Mouse (Mus musculus): ENCODE results near the gene Tuba3b. TPM values are rescaled to one million over a fixed set of nuclear protein-coding genes. Genes with fewer than 3 reads are reported as not detected.

The Tuba3b gene
- under 1 TPM; 0.14 to 0.20 TPM for total RNA-seq (2021)
- long read RNA-seq, experiment 1 = 0 reads
- long read RNA-seq, experiment 2 = 0 reads

DNA sequence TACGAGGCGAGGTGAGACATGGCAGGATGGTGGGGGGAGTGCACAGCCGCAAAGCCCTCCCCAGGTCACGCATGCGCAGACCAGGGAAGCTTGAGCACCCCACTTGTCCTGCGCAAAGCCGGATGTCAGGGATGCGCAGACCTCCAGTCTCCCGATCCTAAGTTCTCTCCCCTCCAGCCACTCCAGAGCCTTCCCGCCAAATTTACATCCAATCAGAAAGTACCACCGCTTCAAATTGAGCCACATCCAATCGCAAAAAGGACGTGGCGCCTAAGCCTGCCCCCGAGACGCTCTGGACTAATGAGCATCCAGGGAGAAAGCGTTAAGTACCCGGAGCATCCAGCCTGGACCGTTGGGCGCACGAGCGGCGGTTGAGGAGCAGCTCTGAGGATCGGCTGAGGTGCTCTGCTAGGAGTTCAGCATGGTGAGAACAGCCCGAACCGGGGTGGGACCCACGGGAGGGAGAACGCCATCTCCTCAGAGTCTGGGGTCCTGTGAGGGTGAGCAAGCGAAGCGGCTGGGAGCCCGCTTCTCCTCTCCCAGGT lies at the start of gene Tuba3b:
Gene Tuba3b, plus strand, starts transcription at position 92 of the 545 bp plus-strand sequence.
- intact Hi-C loops (cut with DNase I) = no loop called here

DNA sequence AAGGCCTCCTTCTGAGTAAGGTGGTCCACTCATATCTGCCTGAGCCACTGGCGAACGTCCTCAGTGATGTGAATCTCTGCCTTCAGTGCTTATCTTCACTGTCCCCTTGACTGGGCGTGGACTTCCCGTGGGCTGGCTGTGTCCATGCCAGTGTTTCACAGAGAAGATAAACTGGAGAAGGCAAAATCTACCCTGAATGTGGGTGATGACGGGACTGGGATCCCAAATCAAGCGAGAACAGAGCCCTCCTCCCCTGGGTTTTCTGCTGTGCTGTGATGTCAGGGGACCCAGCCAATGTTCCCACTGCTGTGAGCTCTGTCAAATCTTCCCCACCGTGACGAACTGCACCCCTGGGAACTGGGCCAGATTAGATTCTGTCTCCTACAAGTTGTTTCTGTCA lies 48.3 kb upstream of the Tuba3b start:
- DNase-seq = no peak
- intact Hi-C loops (cut with DNase I) = no loop called here

More for the DNA sequence above, at the start of gene Tuba3b:
- DNase-seq = no peak

DNA sequence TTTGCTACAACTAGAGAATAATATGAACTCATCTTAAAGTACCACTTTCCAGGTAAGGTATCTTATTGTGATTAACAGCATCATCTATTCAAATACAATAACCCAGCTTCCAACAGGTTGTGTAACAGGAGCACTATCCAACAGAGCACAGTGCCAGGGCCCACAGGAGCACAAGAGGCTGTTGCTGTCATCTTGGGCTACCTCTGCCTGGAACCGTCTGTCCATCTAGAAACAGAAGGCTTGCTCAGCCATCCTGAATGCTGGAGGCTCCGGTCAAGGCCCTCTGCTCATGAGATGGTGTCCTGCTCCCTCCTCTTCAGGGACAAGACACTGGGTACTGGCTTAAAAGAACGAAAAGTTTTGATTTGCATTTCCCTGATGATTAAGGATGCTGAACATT lies 47.7 kb upstream of the Tuba3b start:
- intact Hi-C loops (cut with DNase I) = no loop called here
- DNase-seq = no peak

DNA sequence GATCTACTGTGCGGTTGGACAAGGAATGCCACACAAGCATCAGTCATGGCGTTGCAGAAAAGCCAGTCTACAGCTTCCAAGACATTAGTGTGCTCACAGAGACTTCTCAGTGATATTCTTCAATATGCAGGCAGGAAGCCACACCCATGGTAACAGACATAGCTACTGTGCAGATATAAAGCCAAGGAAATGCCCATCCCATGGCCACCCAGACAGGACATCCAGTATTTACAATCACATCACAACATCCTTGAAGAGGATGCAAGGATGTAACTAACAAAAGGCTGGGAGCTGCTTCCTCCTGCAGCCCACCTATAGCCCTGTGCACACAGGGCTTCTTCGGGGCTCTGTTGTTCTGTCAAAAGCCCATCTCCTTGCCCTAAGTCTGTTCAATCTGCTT lies 46.9 kb upstream of the Tuba3b start:
- intact Hi-C loops (cut with DNase I) = no loop called here

DNA sequence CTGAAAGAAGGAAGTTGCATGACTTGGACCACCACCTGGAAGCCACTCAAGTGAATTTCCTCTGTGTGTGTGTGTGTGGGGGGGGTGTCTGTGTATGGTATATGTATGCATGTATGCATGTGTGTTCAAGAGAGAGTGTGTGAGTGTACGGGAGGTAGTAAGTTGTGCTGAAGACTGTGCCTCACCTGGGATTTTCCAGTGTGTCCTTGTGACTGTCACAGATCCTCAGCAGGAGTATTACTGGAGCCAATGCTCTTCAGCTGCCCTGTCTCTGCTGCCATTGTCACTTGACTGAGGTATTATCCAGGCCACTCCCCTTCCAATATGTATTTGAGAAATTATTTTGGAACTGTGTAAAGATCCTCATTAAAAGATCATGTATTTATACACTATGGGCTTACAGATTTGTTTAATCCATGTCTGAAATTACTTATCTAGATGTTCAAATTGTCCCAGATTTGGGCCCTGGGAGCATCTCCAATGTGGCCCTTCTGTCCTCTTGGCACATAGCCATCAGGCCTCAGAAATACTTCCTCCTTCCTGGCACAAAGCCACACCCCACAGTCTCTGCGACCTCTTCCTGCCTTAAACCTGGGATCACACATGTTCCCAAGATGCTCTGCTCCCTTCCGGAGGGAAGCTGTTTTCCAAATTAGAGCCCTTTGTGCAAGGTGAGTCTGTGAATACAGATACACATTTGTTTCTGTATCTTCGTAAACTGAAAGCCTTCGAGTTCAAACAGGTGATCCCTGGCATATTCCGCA lies 42.1 kb upstream of the Tuba3b start:
- no peak for DNase-seq
- intact Hi-C loops (cut with DNase I) = no loop called here

More for the DNA sequence above, 46.9 kb upstream of the Tuba3b start:
- DNase-seq = no peak

DNA sequence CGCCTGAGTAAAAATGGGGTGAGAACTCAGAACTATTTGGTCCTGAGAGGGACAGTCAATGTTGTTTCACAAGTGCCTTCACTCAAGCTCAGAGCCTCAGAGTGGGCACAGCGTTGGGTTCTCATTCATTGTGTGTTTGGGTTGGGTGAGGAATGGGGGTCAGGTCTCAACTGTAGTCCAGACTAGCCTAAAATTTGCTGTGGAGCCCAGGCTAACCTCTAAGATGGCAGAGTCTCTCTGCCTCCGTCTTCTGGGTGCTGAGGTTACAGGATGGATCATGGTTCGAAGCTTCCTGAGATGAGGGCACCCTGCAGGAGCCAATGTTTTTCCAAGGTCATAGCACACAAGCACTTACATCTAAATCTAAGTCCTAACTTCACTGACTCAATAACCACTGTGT lies 38.8 kb upstream of the Tuba3b start:
- intact Hi-C loops (cut with DNase I) = no loop called here
- DNase-seq = no peak

DNA sequence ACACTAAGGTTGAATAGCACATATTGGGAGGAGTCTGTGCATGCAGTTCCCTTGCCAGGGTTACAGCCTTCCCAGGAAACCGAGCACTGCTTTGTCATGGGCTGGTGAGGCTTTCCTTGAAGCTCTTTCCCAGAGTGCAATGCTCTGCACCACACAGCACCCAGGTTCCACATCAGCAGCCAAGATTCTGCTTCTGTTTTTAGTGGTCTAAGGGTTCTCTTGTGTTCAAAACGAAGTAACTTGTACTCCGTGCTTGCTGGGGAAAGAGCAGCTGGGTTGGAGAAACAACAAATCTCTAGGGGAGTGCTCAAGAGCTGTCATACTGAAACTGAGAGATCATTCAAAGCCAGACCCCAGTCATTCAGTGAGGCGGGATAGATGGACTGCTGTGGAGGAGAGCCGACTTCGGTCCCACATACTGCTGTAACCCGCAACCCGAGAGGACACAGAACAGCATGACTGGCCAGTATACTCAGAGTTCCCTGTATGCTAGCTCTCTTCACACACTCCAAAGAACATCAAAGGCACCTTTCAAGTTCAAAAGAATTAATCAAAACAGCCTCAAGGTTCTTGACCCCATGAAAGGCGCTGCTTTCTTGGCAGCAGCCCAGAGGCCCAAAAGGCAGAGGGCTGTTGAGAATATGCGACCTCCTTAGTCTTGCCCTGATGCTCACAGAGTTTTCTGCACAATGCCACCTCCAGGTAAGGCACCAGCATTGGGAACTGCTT lies 36.9 kb upstream of the Tuba3b start:
- intact Hi-C loops (cut with DNase I) = no loop called here
- no peak for DNase-seq

DNA sequence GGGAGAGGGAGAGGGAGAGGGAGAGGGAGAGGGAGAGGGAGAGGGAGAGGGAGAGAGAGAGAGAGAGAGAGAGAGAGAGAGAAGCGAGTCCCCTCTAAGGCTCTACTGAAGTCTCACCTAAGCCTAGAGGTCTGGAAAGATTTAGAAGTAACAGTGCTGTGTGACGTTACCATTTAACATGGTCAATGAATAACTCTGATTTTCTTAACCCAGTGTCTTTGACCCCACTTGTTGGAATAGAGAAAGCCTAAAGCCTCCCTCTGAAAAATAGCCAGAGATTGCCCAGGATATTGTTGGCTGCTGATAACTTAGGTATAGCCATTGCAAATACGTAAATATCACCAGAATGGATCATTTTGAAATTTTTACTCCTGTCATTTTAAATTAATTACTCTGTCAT lies 35.8 kb upstream of the Tuba3b start:
- no peak for DNase-seq
- intact Hi-C loops (cut with DNase I) = loop anchor here (5.0 kb wide), 1 partner anchor 57 kb away; no protein-coding TSS in a partner anchor

DNA sequence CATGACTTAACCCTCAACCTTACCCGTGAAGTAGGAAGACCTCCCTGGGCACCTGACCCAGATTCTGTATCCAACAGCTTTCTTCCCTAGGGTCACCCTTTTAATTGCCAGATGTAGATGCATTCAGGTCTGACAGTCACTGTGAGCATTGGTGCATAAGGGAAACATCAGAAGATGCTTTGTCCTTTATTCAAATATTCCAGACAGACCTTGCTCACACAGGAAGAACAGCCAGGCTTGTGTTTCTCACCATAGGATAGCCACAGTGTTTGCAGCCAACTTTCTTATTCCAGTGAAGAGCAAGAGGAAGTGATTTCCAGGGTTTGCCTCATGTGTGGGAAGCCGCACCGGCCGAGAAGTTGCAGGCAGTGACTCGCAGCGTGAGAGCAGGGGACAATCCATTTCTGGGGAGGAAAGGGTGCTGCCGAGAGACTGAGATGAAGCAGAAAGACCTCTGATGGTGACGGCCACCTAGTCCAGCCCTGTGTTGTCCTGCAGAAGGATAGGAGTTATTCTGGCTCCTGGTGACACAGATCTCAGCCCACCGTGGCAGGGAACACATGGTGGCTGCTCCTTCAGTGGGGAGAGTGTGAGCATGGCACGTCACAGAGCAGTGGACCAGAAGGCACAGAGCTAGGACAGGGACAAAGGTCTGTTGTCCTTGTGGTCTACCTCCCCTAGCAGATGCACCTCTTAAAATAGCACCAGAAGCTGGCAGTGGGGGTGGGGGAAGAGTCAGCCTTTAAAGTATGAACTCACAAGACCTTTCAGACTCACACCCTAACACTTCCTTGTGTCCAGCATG lies 34.0 kb upstream of the Tuba3b start:
- no peak for DNase-seq
- intact Hi-C loops (cut with DNase I) = loop anchor here (5.0 kb wide), 1 partner anchor 59 kb away; no protein-coding TSS in a partner anchor

DNA sequence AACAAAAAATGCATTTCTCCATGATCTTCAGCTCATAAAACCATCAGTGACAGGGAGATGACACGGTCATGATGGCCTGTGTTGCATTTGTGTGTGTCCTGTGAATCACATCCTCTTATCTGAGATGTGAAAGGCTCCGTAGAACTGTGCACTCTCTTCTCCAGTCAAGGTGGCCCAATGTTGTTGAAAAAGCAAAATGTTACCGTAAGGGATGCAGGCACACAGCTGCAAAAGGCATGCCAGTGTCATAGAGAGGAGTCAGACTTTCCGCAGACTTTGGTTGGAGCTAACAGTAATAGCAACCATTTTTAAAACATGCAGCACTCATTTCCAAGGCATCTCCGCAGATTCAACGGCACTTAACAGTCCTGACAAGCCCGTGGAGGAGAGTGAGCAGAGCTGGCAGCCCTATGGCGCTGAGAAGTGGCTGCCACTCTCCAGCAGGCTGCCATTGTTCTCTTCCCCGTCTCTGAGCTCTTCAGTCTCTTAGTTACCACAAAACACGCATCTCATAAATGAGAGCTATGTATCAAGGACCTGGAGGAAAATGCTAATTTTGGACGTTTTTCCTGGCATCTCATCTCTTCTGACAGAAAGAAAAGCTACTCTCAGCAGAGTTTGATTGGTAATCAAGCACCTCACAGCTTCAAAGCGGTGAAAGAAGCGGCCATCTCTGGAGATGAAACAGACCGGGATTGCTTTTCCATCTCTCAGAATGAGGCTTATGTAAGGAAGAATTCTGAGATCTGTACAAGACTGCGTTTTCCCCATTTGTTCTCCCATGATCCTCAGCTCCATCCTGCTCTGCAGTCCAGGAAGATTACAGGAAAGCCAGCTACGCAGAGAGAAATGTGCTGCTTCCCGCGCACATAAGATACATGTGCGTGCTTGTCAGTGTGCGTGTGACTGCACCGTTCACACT lies 30.2 kb upstream of the Tuba3b start:
- DNase-seq = no peak
- intact Hi-C loops (cut with DNase I) = no loop called here

DNA sequence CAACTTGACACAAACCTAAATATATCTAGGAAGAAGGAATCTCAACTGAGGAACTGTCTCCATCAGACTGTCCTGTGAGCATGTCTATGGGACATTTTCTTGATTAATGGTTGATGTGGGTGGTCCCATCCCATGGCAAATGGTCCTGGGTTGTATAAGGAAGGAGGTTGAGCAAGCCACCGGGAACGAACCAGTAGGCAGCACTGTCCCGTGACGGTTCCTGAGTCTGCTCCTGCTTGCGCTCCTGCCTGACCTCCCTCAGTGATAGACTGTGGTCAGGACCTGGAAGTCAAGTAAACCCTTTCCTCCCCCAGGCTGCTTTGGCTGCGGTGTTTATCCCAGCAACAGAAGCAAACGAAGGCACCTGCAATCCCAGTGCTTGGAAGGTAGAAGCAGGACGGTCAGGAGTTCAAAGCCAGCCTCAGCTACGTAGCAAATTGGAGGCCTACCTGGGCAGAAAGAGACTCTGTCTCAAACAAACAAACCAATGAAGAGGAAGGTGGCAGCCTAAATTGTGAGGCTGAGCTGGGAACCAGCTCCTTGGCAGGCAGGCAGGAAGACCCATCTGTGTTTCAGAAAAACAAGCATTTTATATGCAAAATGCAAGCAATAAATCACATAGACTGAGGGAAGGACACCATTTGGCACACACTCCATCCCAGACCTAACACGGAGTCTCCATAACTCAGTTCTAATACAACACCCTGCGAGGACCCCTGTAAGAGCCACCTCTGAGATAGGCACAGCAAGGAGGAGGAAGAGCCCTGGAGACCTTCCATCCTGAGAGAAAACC lies 24.9 kb upstream of the Tuba3b start:
- DNase-seq = no peak
- intact Hi-C loops (cut with DNase I) = no loop called here

DNA sequence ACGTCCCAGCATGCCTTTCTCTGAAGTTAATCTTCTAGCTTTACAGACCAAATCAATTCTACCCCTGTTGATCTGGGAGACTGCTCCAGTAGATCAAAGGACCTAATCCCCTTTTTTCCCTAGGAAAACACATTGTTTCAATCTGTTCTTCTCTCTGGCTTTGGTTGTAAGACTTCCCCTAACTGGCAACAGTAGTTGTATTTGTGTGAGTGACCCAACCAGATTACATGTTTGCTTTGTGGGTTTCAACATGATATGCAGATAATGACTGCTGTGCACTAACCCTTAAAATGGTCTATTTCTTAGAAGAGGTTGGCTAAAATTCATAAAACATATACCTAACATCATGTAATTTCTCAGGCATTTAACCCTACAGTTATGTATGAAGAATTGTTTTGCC lies 24.0 kb upstream of the Tuba3b start:
- DNase-seq = no peak
- intact Hi-C loops (cut with DNase I) = no loop called here

DNA sequence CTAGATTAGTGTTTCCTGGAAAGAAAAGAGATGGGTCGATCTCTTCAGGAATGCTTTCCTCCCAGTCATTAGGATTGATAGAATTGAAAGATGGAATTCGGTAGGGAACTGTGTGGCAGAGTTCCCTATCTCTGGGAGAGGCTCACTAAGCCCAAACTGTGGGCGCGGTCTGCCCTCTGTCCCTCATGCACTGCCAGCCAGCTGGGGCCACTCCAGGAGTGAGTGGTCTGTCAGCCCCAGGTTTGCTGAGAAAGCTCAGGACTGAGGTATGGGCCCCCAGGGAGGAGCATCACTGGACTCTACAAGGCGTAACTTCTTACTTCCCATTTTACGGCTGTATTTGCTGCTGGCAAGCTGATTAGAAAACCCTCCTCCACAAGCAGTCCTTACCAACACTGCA lies 23.5 kb upstream of the Tuba3b start:
- intact Hi-C loops (cut with DNase I) = no loop called here
- no peak for DNase-seq

DNA sequence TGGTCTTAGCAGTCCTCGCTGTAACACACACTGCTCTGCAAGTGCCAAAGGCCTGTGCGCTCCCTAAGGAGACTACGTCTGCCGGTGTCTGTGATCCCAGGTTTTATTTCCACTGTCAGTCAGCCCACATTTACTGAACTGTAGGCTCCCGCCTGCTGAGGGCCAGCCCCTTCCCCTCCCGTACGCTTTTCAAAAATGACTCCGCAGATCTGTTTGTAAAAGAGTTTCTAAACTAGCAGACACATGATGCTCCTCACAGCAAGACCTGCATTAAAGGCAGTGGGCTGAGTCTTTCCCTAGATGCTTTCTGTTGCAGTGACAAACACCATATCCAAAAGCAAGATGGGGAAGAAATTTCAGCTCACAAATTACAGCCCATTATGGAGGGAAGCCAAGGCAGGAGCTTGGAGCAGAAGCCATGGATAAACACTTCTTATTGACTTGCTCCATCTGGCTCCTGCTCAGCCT lies 23.0 kb upstream of the Tuba3b start:
- intact Hi-C loops (cut with DNase I) = no loop called here
- DNase-seq = no peak

DNA sequence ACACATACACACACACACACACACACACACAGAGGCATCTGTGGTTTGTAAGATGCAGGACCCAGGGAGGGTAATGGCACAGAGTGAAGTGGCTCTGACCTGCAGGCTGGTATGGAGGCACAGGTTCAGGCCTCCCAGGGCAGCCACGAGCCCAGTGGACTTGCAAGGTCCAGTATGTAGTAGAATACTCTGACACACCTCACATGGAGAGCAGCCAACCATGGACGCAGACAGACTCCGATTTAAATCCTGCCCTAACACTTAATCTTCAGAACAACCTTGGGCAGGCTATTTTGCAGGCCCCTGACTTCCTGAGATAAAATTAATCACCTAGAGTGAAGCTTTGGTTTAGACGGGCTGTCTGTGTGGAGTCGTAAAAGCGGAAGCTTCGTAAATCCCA lies 21.6 kb upstream of the Tuba3b start:
- intact Hi-C loops (cut with DNase I) = no loop called here
- no peak for DNase-seq

DNA sequence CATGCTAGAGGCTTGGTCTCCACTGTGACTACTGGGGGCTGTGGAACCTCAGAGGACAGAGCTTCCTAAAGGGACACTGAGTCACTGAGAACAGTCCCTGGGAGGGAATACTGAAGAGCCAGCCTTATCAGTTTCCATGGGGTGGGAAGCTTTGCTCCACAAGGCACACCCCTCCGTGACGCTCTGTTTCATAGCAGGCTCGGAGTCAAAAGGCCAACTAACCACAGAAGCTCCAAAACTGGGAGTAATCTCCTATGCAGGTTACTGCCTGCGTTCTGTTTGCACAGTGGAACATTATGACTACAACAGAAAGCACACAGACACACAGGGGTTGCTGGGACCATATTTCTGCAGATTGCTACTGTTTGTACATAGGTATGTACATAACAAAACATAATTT lies 19.7 kb upstream of the Tuba3b start:
- intact Hi-C loops (cut with DNase I) = no loop called here
- DNase-seq = no peak

DNA sequence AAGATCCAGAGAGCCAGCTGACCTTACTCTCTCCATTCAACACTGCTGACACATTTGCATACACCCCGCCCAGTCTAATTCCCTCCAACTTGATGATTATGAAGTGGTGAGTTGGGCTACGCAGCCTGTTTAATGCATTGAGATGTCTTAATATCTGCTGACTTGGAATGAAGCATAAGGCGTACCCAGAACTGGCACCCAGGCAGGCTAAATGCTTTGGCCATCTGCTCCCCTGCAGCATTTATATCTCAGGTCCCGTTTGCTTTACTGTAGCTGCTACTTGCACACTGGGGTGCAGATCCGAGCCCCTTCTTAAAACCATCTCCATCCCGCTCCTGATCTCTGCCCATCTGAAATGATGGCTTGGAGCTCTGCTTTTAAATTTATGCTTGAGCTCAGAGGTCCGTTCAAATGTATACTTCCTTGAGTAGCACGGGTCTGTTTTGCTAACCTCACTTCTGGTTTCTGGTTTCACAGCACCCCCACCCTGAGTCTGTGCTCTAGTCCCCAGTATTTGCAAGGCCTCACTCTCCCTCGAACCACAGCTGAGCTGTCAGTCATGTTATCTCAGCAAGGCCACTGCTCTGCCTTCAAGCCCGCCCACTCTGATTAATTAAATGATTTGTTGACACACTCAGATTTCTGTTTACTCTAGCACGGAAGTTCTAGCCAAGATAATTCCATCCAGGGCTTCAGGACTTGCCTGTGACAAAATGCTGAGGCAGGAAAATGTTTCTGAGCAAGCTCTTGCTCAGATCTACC lies 16.6 kb upstream of the Tuba3b start:
- intact Hi-C loops (cut with DNase I) = no loop called here
- no peak for DNase-seq

DNA sequence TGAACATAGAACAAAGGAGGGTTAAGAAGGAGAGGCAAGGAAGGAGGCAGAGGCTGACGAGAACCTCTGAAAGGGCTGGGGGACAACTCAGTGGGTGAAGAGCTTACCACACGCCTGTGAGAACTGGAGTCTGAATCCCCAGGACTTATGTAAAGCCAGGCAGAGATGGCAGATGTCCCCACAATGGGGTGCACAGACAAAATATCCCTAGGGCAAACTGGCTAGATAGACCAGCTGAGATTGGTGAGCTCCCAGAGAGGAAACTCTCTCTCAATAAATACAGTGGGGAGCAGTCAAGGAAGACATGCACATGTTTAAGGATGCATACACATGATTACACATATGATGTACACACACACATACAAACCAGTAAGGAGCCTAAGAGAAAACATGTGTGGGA lies 11.4 kb upstream of the Tuba3b start:
- DNase-seq = no peak
- intact Hi-C loops (cut with DNase I) = no loop called here

All from heart, postnatal 14 days (tissue).